Mouse (Mus musculus): Measurements from ENCODE around the gene Gm43518. TPM values are rescaled to one million over a fixed set of nuclear protein-coding genes. Genes with fewer than 3 reads are reported as not detected.

Gm43518 gene
- total RNA-seq, 2 experiments from 2014 or later: 0.89 to 1.1 TPM

- no peak for DNase-seq
- H3K27ac ChIP-seq: no peak overlapping the region
- no peak for TF ChIP-seq CTCF (IDR thresholded peaks at IDR 0.05)
- intact Hi-C loops (cut with DNase I): loop anchor here (2.0 kb wide), 3 partner anchors 82 to 280 kb away; partner anchors contain the start of genes Kntc1 and Rsrc2
- peak overlapping the region; percentile 99 for H3K4me3 ChIP-seq
Observed at GRCm38 (mm10) chr5:123906146-123906975, 20.9 kb upstream of the Gm43518 start.

GRCm38 (mm10) chr5:123906976-123907630, 20.1 kb upstream of the Gm43518 start, which contains the start of gene Denr:
TSS of gene Denr (plus strand) at chr5:123907175.
- intact Hi-C loops (cut with DNase I): loop anchor here (2.0 kb wide), 3 partner anchors 82 to 280 kb away; partner anchors contain the start of genes Kntc1 and Rsrc2

GRCm38 (mm10) chr5:123907631-123907977, 19.6 kb upstream of the Gm43518 start:
- no peak for TF ChIP-seq CTCF (IDR thresholded peaks at IDR 0.05)
- intact Hi-C loops (cut with DNase I): loop anchor here (2.0 kb wide), 3 partner anchors 83 to 281 kb away; partner anchors contain the start of genes Kntc1 and Rsrc2

More at GRCm38 (mm10) chr5:123906976-123907630, 20.1 kb upstream of the Gm43518 start, which contains the start of gene Denr:
- peak; percentile 100 for DNase-seq
- no peak; the same call in none of the 2 replicates for TF ChIP-seq CTCF (IDR thresholded peaks at IDR 0.05)
- H3K4me3 ChIP-seq: peak within 1 kb of the TSS; percentile 99
- peak within 1 kb of the TSS; percentile 96 for H3K27ac ChIP-seq

GRCm38 (mm10) chr5:123914852-123915251, 12.4 kb upstream of the Gm43518 start:
- TF ChIP-seq CTCF (IDR thresholded peaks at IDR 0.05): no peak
- intact Hi-C loops (cut with DNase I): no loop called here
- no peak for DNase-seq
- no peak overlapping the region for H3K27ac ChIP-seq
- H3K4me3 ChIP-seq: no peak overlapping the region

More at GRCm38 (mm10) chr5:123907631-123907977, 19.6 kb upstream of the Gm43518 start:
- peak overlapping the region; percentile 96 for H3K27ac ChIP-seq
- no peak for DNase-seq
- H3K4me3 ChIP-seq: peak overlapping the region; percentile 99

GRCm38 (mm10) chr5:123922112-123922511, 5.1 kb upstream of the Gm43518 start:
- no peak overlapping the region for H3K4me3 ChIP-seq
- TF ChIP-seq CTCF (IDR thresholded peaks at IDR 0.05): no peak
- DNase-seq: no peak
- intact Hi-C loops (cut with DNase I): no loop called here
- no peak overlapping the region for H3K27ac ChIP-seq

- Histone ChIP-seq H3K4me3 (peak within 1 kb of the TSS; percentile 94), H3K27ac (peak within 1 kb of the TSS; percentile 99)
- intact Hi-C loops (cut with DNase I): no loop called here
- no peak for TF ChIP-seq CTCF (IDR thresholded peaks at IDR 0.05)
- DNase-seq: peak; percentile 98
Observed at GRCm38 (mm10) chr5:123930508-123930989, 3.3 kb downstream of the Gm43518 start, which contains the start of gene Ccdc62. TSS of gene Ccdc62 (plus strand) at chr5:123930679.

GRCm38 (mm10) chr5:123931131-123931530, 3.9 kb downstream of the Gm43518 start:
- no peak for TF ChIP-seq CTCF (IDR thresholded peaks at IDR 0.05)
- H3K4me3 ChIP-seq: peak overlapping the region; percentile 94
- intact Hi-C loops (cut with DNase I): no loop called here
- DNase-seq: no peak
- H3K27ac ChIP-seq: peak overlapping the region; percentile 99

- TF ChIP-seq CTCF (IDR thresholded peaks at IDR 0.05): peak; percentile 29
- intact Hi-C loops (cut with DNase I): no loop called here
- DNase-seq: no peak
- no peak overlapping the region for H3K27ac ChIP-seq
- H3K4me3 ChIP-seq: no peak overlapping the region
Observed at GRCm38 (mm10) chr5:123932927-123933326, 5.7 kb downstream of the Gm43518 start.

GRCm38 (mm10) chr5:123933556-123933955, 6.3 kb downstream of the Gm43518 start:
- no peak for DNase-seq
- Histone ChIP-seq H3K4me3 (no peak overlapping the region), H3K27ac (no peak overlapping the region)
- TF ChIP-seq CTCF (IDR thresholded peaks at IDR 0.05): no peak
- intact Hi-C loops (cut with DNase I): no loop called here

- Histone ChIP-seq H3K27ac (no peak overlapping the region), H3K4me3 (no peak overlapping the region)
- intact Hi-C loops (cut with DNase I): no loop called here
- peak; percentile 30; the same call in 1 of the 2 replicates for TF ChIP-seq CTCF (IDR thresholded peaks at IDR 0.05)
- DNase-seq: no peak
Observed at GRCm38 (mm10) chr5:123933957-123934591, 6.9 kb downstream of the Gm43518 start.

- intact Hi-C loops (cut with DNase I): no loop called here
- no peak for DNase-seq
- Histone ChIP-seq H3K27ac (no peak overlapping the region), H3K4me3 (no peak overlapping the region)
- TF ChIP-seq CTCF (IDR thresholded peaks at IDR 0.05): no peak
Observed at GRCm38 (mm10) chr5:123935931-123936330, 8.7 kb downstream of the Gm43518 start.

GRCm38 (mm10) chr5:123938479-123938878, 11.3 kb downstream of the Gm43518 start:
- TF ChIP-seq CTCF (IDR thresholded peaks at IDR 0.05): no peak

More at GRCm38 (mm10) chr5:123938479-123938878, 11.3 kb downstream of the Gm43518 start:
- intact Hi-C loops (cut with DNase I): no loop called here
- no peak overlapping the region for H3K4me3 ChIP-seq
- H3K27ac ChIP-seq: no peak overlapping the region
- DNase-seq: no peak

Data from gastrocnemius, adult 2 months (tissue).